Mouse (Mus musculus): ENCODE results near the gene Alg9. TPM values are rescaled to one million over a fixed set of nuclear protein-coding genes. Genes with fewer than 3 reads are reported as not detected.
A peak's percentile ranks its signal among the peaks of the same experiment; 100 is the strongest.

Alg9 gene
- polyA plus RNA-seq, 1 experiment from 2014 or later: 36.7 TPM

- Histone ChIP-seq H3K4me2 (no peak overlapping the region), H3K27me3 (replicated peaks) (no peaks in the 10 kb centered on the region), H3K4me1 (peaks cover 28% of the 10 kb centered on the region), H3K9ac (no peak overlapping the region), H3K9me3 (no peaks in the 10 kb centered on the region), H3K27ac (peak overlapping the region; percentile 32; the same call in 1 of the 2 replicates), H3K4me3 (replicated peaks) (no peak overlapping the region), H3K36me3 (0 out of 2 replicates have a peak, but pooled peaks cover 6% of the 10 kb centered on the region)
- no peak for ATAC-seq (ENCODE audit: insufficient read depth, low FRiP score, low read depth)
- 46% methylated on average over 12 of the region's 12 CpGs for WGBS
Measured at GRCm38 (mm10) chr9:50847606-50848368, 73.0 kb downstream of the Alg9 start.

DNA sequence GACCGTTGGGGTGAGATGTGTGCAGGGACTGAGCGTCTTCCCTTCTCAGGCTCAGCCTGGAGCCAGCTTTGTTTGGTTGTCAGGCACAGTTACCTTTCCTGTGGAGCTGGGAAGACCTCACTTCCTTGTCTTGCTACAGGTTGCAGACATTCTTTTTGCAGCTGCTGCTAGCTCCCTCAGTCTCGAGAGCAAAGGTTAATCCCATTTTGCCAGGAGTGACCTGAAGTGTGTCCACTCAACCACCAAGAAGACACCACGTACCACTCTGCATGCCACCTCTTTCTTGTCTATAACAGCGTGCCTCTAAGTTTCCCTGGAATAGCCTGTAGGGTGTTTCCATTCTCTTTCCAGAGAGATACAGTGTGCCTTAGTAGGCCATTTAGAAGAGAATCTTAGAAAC lies 74.0 kb downstream of the Alg9 start:
- Histone ChIP-seq H3K9ac (no peak overlapping the region), H3K4me1 (peaks cover 34% of the 10 kb centered on the region), H3K27me3 (replicated peaks) (no peaks in the 10 kb centered on the region), H3K36me3 (0 out of 2 replicates have a peak, but pooled peaks cover 3% of the 10 kb centered on the region), H3K27ac (peak overlapping the region; percentile 32; the same call in 1 of the 2 replicates), H3K4me3 (replicated peaks) (no peak overlapping the region), H3K4me2 (no peak overlapping the region), H3K9me3 (no peaks in the 10 kb centered on the region)
- ATAC-seq (ENCODE audit: insufficient read depth, low FRiP score, low read depth): no peak
- WGBS: 61% methylated on average over 5 of the region's 5 CpGs

DNA sequence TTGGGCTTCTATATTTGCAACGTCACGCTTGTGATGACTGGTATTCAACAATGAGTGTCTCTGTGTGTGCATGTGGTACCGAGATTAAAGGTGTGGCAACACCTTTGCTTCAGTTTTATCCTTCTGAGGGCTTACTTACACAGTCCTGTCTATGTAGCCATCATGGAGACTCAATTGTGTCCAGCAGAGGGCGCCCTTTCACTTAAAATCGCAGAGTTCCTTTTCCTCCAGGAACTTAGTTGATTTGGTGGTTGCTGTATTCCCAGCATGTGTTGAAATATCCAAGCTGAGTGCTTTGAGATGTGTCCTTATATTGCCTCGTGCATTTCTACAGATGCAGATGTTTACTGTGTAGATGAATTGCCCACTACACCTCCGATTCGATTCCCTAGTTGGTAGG lies 74.4 kb downstream of the Alg9 start:
- peaks cover 35% of the 10 kb centered on the region for H3K4me1 ChIP-seq
- H3K4me3 ChIP-seq (replicated peaks): no peak overlapping the region
- WGBS: 21% methylated on average over 8 of the region's 8 CpGs
- no peaks in the 10 kb centered on the region for H3K27me3 ChIP-seq (replicated peaks)
- H3K4me2 ChIP-seq: peak overlapping the region; percentile 45; the same call in 1 of the 2 replicates
- no peak overlapping the region for H3K9ac ChIP-seq
- H3K9me3 ChIP-seq: no peaks in the 10 kb centered on the region
- H3K36me3 ChIP-seq: no peaks in the 10 kb centered on the region
- H3K27ac ChIP-seq: peak overlapping the region; percentile 85
- peak; percentile 59 for ATAC-seq (ENCODE audit: insufficient read depth, low FRiP score, low read depth)

GRCm38 (mm10) chr9:50849755-50850154 lies 74.9 kb downstream of the Alg9 start:
- no peaks in the 10 kb centered on the region for H3K27me3 ChIP-seq (replicated peaks)
- H3K27ac ChIP-seq: peak overlapping the region; percentile 85
- no peak overlapping the region for H3K4me3 ChIP-seq (replicated peaks)
- no peaks in the 10 kb centered on the region for H3K36me3 ChIP-seq
- 52% methylated on average over 9 of the region's 9 CpGs for WGBS
- ATAC-seq (ENCODE audit: insufficient read depth, low FRiP score, low read depth): peak; percentile 64
- H3K4me1 ChIP-seq: peaks cover 40% of the 10 kb centered on the region
- H3K4me2 ChIP-seq: peak overlapping the region; percentile 45; the same call in 1 of the 2 replicates
- H3K9ac ChIP-seq: no peak overlapping the region
- no peaks in the 10 kb centered on the region for H3K9me3 ChIP-seq

DNA sequence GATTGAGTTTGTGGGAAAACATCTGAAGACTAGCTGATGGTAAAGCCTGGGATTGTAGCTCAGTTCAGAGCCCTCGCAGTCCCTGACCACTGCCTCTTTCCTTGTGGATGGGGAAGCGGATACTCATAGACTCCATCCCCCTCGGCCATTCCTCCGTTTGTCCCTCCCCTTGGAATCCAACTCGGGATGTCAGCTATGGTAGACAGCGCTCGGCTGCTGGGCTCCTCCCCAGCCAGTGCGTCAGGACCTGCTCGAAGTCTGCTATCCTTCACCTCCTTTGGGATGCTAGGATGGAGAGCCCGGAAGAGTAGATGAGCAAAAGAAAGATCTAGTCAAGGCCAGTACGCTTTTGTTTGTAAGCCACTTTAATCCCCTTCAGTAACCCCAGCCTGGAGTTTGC lies 75.5 kb downstream of the Alg9 start:
- Histone ChIP-seq H3K36me3 (no peaks in the 10 kb centered on the region), H3K4me2 (peak overlapping the region; percentile 45), H3K9ac (no peak overlapping the region), H3K27me3 (replicated peaks) (no peaks in the 10 kb centered on the region), H3K9me3 (no peaks in the 10 kb centered on the region), H3K4me3 (replicated peaks) (peak overlapping the region; percentile 16; the same call in 1 of the 2 replicates), H3K27ac (peak overlapping the region; percentile 85), H3K4me1 (peaks cover 40% of the 10 kb centered on the region)
- ATAC-seq (ENCODE audit: insufficient read depth, low FRiP score, low read depth): no peak
- WGBS: 21% methylated on average over 11 of the region's 11 CpGs

DNA sequence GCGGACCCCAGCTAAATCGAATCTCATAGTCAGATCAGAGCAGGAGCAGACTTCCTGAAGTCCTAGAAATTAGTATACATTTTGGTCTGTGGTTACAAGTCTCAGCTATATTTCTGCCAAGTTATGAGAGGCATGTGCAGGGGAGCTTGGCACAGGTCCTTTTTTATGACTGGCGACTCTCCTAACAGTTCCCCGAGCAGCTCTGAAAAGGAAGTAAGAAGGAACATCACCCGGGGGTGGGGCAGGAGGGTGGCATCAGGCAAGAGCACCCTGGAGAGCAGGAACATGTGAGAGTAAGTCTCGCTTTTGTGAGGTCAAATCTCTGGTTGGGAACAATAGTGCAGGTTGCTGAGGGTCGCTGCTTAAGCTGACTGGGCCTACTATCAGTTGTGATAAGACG lies 75.9 kb downstream of the Alg9 start:
- Histone ChIP-seq H3K9me3 (no peaks in the 10 kb centered on the region), H3K4me1 (peaks cover 40% of the 10 kb centered on the region), H3K4me3 (replicated peaks) (peak overlapping the region; percentile 16; the same call in 1 of the 2 replicates), H3K27ac (peak overlapping the region; percentile 85), H3K36me3 (no peaks in the 10 kb centered on the region), H3K4me2 (peak overlapping the region; percentile 45), H3K9ac (no peak overlapping the region), H3K27me3 (replicated peaks) (no peaks in the 10 kb centered on the region)
- WGBS: 41% methylated on average over 8 of the region's 8 CpGs
- ATAC-seq (ENCODE audit: insufficient read depth, low FRiP score, low read depth): no peak

DNA sequence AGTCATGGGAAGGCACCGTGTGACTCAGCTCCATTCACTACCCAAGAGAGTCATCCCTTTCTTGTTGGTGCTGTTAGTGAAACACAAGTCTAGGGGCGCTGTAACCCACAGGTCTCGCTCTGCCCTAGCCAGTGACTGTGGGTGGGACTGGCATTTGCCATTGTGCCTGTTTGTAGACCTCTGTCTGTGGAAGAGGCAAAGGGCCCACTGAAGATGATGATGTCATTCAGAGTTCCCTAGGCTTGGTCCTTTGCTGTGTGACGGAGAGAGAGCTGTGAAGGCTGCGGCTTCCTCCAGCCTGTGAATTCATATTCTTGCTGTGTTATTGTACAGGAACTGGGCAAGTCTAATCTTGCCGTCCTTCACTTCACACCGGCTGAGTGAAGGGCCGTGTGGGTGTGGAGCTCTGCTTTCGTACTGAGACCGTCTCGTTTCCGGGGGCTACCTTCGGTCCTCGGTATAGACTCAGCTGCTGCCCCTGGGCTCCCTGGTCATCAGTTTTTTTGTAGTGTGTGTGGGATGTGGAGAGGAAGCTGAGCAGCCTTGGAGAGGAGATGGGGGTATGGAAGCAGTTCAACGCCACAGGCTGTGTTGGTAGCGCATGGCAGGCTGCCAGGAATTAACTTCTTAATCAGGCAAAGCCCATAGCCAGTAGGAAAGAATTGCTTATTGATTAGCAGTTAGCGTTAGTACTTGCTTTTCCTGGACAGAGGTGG lies 78.0 kb downstream of the Alg9 start:
- Histone ChIP-seq H3K27me3 (replicated peaks) (no peaks in the 10 kb centered on the region), H3K27ac (peak overlapping the region; percentile 75), H3K36me3 (no peaks in the 10 kb centered on the region), H3K4me1 (peaks cover 34% of the 10 kb centered on the region), H3K4me3 (replicated peaks) (no peak overlapping the region), H3K9me3 (no peaks in the 10 kb centered on the region), H3K9ac (no peak overlapping the region), H3K4me2 (peak overlapping the region; percentile 29; the same call in 1 of the 2 replicates)
- WGBS: 57% methylated on average over 17 of the region's 17 CpGs
- ATAC-seq (ENCODE audit: insufficient read depth, low FRiP score, low read depth): no peak

DNA sequence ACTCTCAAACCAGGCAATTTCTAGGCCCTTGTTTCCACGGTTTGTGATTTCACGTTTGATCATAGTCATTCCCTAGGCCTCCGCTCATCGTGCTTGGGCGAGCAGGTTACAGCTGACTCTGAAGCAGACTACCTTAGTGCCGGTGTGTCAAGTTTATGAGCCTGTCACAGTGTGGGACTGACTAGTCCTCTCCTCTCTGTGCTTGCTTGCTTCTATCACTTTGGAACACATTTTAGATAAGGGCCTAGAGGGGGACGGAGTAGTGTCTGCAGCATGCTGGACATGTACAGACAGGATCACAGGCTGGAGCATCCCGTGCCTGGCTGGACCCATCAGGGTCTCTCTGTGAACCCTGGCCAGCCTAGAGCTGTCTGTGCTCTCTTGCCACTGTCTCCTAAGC lies 79.6 kb downstream of the Alg9 start:
- ATAC-seq (ENCODE audit: insufficient read depth, low FRiP score, low read depth): peak; percentile 61; the same call in 1 of the 2 replicates
- Histone ChIP-seq H3K4me3 (replicated peaks) (no peak overlapping the region), H3K27me3 (replicated peaks) (no peaks in the 10 kb centered on the region), H3K27ac (0 out of 2 replicates have a peak overlapping the region, but pooled peaks have one; percentile 2), H3K9me3 (no peaks in the 10 kb centered on the region), H3K9ac (no peak overlapping the region), H3K4me2 (no peak overlapping the region), H3K4me1 (peaks cover 34% of the 10 kb centered on the region), H3K36me3 (peaks cover 2% of the 10 kb centered on the region; the same call in 1 of the 2 replicates)
- 69% methylated on average over 8 of the region's 8 CpGs for WGBS

GRCm38 (mm10) chr9:50855133-50855766 lies 80.4 kb downstream of the Alg9 start:
- Histone ChIP-seq H3K4me1 (peaks cover 25% of the 10 kb centered on the region), H3K27me3 (replicated peaks) (no peaks in the 10 kb centered on the region), H3K9me3 (no peaks in the 10 kb centered on the region), H3K36me3 (peaks cover 7% of the 10 kb centered on the region; the same call in 1 of the 2 replicates), H3K4me3 (replicated peaks) (no peak overlapping the region), H3K27ac (no peak overlapping the region), H3K4me2 (no peak overlapping the region), H3K9ac (no peak overlapping the region)
- no peak for ATAC-seq (ENCODE audit: insufficient read depth, low FRiP score, low read depth)
- 80% methylated on average over 5 of the region's 5 CpGs for WGBS

- Histone ChIP-seq H3K36me3 (peaks cover 7% of the 10 kb centered on the region; the same call in 1 of the 2 replicates), H3K9me3 (no peaks in the 10 kb centered on the region), H3K27ac (peak overlapping the region; percentile 93), H3K4me1 (peaks cover 20% of the 10 kb centered on the region), H3K4me3 (replicated peaks) (peak overlapping the region; percentile 84), H3K27me3 (replicated peaks) (no peaks in the 10 kb centered on the region), H3K9ac (no peak overlapping the region), H3K4me2 (peak overlapping the region; percentile 76)
- no peak for ATAC-seq (ENCODE audit: insufficient read depth, low FRiP score, low read depth)
- 66% methylated on average over 5 of the region's 5 CpGs for WGBS
Measured at GRCm38 (mm10) chr9:50855780-50856179, 81.0 kb downstream of the Alg9 start.

DNA sequence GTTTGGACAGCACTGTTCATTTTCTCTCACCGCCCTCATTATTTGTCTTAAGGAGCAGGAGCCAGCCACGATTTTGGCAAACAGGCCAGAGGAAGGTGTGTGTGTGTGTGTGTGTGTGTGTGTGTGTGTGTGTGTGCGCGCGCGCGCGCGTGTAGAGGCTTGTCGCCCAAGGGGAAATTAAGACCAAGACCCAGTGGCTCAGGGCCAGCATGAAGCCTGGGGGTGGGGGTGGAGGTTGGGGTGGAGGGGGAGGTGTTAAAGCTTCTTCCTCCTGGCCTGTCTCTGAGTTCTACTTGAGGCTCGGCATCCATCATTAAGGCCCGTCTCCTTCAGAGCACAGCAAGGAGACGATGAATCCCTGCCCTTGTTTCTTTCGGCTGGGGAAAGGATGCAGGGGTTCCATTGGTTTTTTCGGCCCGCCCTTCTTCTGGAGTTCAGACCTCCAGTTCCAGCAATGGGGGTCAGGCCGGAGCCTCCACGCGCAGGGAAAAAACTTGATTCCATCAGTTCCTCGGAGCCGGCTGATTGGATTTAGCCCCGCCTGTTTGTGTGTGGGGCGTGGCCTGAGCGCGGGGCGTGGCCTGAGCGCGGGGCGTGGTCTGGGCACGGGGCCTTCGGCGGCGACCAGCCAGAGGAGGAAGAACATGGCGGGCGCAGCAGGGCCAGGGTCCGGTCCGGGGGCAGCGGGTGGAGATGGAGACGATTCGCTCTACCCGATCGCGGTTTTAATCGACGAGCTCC lies 81.7 kb downstream of the Alg9 start:
- Histone ChIP-seq H3K27me3 (replicated peaks) (no peaks in the 10 kb centered on the region), H3K9ac (peak overlapping the region; percentile 85), H3K4me2 (peak overlapping the region; percentile 76), H3K4me3 (replicated peaks) (peak overlapping the region; percentile 84), H3K9me3 (no peaks in the 10 kb centered on the region), H3K36me3 (peaks cover 13% of the 10 kb centered on the region), H3K27ac (peak overlapping the region; percentile 93), H3K4me1 (peaks cover 16% of the 10 kb centered on the region; the same call in 1 of the 2 replicates)
- ATAC-seq (ENCODE audit: insufficient read depth, low FRiP score, low read depth): peak; percentile 85
- under 1% methylated on average over 45 of the region's 45 CpGs for WGBS
